Mouse (Mus musculus) bone marrow, adult 2 months (tissue): Measurements from ENCODE around the gene Mical3.

Source experiments
- CTCF ChIP-seq: fragments of 200-500 bp; IDR thresholded peaks from 2 replicates; pipeline ENCODE4 v1.5.1; 2011; ENCODE audit warnings: low read length, control low read depth; ENCODE audit not compliant: control insufficient read depth, insufficient read depth
- POLR2A ChIP-seq: fragments of 200-500 bp; IDR thresholded peaks from 2 replicates; pipeline ENCODE4 v1.6.1; 2011; ENCODE audit warnings: low read depth, mild to moderate bottlenecking, control low read depth, low read length, borderline replicate concordance; ENCODE audit not compliant: control insufficient read depth

- TF ChIP-seq CTCF (no peak), POLR2A (no peak)
Observed at GRCm38 (mm10) chr6:120937104-120937617, 193.6 kb downstream of the Mical3 start.
